Mouse (Mus musculus): ENCODE measurements around the gene Slc38a3. TPM values are rescaled to one million over a fixed set of nuclear protein-coding genes. Genes with fewer than 3 reads are reported as not detected.
"Not testable (repeated sequence)": the region's sequence is repeated elsewhere in the genome, so short reads cannot be mapped to it uniquely, and the experiment has no call there.

Slc38a3 gene
- total RNA-seq, 2 experiments from 2014 or later: 62.0 to 69.7 TPM

DNA sequence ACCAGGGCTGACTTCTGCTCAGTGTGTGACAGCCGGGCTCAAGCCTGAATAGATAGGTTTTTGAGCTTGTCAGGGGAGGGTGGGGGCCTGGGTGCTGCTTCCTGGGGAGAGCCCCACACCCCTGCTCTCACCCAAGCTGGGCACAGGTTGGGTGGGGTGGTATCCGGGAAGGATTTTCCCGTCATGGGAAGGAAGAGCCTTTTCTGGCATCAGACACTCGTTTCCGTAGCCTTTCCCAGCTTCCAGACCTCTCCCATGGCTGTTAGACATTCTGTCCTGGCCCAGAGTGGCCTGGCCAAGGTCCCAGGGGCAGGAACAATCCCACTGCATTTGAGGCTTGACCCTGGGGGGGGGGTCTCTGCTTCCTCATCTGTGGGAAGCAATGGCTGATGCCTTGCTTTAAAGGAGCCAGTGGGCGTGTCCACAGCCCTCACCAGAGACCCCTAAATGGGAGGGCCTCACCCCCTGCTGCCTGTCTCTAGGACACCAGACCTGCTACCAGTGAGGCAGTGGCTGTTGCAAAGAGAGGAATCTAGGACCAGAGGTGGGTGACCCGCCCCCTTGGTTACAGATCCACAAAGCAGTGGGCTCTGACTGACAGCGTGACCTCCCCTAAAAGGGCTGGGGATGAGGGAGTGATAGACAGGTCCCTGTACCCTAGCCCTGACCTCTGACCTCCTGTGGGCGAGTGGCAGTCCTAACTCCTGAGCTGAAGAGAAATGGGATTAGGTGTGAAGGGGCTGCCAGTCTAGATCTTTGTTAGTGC, 27.7 kb upstream of the Slc38a3 start:
- DNase-seq (ENCODE audit: low spot score): no peak
- intact Hi-C loops (cut with DNase I): no loop called here

DNA sequence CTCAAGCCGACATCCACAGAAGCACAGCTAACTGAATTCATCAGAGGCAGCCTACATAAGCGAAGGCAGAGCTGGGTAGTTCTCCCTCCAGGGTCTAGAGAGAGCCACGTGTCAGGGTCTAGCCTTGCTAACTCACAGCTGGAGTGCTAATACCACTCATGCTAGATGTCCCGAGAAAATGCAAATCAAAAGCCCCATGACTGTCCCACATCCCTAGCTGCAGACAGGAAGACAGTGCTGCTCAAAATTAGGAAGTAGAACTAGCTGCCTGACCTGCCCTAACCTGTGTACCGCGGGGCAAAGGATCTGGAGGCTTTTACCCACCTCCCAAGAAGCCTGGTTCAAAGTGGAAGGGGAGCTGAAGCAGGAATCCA, 26.8 kb upstream of the Slc38a3 start:
- DNase-seq (ENCODE audit: low spot score): no peak
- intact Hi-C loops (cut with DNase I): no loop called here

DNA sequence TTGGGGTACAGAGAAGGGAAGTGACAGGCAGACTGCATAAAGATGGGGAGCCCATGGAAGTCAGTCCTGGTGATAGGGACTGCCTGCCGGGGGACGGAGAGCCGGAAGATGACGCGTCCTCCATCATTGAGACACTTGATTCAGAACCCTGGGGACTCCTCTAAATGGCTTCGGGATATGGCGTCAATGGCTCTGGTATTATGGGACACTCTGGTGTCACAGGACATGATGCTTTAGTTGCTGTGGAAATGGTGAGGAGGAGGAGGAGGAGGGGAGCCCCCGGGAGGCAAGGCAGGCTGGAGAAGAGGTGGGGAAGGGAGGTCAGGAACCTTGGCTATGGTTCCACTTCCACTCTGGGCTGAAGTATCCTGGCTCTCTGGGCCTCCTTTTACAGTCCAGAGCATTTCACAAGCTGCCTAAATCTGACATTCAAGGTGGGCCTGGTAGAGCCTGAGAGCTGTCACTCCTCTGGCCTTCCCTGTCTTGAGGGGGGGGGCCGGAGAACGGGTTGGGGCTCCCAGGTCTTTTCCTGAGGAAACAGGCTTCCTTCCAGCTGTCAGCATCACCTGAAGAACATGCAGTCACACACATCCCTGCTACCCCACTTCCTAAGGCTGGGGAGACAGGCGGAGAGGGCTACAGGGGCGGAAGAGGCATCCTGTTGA, 26.2 kb upstream of the Slc38a3 start:
- DNase-seq (ENCODE audit: low spot score): no peak
- intact Hi-C loops (cut with DNase I): no loop called here

DNA sequence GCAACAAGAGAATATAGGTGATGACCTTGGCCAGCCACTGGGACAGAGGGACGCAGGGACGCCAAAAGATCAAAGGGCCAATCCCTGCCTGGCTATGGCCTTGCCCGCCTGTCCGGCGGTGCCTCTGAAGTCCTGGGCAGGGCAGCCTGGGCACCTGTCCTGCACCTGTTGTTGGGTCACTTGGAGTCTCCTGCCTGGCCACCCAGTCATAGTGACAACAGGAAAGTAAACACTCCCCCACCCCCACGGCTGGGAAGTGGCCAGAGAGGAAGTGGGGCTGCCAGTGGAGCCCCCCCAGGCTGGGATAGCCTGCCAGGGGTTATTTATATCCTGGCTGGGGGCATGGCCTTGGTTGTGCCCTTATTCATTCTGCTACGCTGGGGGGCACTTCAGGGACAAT, 25.3 kb upstream of the Slc38a3 start:
- intact Hi-C loops (cut with DNase I): no loop called here
- no peak for DNase-seq (ENCODE audit: low spot score)

DNA sequence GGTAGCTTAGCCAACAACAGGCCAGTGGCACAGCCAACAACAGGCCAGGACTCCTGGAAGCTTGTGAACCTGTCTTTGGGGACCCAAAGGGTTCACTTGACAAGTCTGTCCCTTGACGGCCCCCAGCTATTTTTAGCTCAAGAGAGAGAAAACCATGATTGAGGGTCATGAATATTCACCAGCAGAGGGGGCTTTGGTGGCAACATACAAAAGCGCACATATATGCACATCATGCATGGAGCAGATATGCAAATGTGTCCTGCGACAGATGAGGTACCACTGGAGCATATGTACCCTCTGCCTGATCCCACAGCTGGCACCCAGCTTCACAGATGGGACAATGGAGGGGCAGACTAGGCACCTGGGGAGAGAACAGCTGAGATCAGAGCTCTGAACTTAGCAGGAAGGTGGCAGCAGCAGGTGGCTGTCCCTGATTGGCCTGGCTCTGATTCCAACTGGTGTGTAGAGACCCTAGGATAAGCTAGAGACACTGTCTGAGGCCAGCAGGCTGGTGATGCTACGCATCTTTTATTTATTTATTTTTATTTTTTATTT, 24.2 kb upstream of the Slc38a3 start:
- intact Hi-C loops (cut with DNase I): no loop called here
- DNase-seq (ENCODE audit: low spot score): no peak

DNA sequence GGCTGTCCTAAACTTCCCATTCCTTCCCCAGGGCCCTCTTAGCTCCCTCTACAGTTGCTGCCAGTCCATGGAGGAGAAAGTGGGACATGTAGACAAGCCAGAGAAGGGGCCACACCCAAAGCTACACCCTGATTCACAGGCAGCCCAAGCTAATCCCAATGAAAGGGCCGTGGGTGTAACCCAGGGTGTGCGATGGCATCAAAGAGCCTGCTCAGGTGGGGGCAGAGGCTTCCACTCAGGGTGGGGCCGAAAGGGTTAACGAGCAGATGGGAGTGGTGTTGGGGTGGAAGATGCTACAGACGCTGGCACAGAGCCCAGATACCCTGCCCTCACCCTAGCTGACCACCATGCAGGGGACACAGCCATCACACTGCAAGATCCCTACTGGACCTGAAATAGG, 23.5 kb upstream of the Slc38a3 start:
- DNase-seq (ENCODE audit: low spot score): no peak
- intact Hi-C loops (cut with DNase I): no loop called here

DNA sequence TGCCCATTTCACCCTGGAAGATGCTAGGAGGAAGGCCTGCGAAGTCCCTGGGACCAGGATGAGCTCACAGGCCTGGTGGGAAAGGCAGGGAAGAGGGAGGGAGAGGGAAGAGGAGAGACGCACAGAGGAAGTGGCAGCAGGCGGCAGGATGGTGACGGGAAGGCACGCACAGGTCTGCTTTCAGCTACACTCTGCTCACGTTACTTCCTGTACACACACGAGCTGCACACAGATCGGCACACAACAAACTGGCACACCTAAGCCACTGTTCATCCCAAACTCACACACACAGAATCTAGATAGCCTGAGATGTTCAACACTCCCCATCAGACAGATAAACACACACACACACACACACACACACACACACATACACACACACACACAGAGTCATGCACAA, 21.1 kb upstream of the Slc38a3 start:
- DNase-seq (ENCODE audit: low spot score): no peak
- intact Hi-C loops (cut with DNase I): no loop called here

DNA sequence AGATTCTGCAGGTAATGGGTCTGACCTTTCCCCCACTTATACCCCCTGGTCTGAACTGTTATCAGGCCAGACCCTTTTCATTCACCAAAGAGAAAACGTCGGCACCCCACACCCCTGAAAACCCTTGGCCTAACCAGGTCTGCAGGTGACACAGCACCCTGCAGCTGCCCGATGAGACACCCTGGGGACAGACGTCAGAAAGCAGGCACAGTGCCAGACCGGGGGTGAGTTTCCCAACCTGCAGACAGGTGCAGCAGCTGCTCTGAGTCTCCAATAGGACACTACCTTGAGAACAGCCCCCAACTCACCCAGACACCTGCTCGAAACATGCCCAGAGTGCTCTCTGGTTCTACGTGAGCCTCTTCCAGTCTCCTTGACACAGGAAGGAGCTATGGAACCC, 19.6 kb upstream of the Slc38a3 start:
- no peak for DNase-seq (ENCODE audit: low spot score)
- intact Hi-C loops (cut with DNase I): no loop called here

DNA sequence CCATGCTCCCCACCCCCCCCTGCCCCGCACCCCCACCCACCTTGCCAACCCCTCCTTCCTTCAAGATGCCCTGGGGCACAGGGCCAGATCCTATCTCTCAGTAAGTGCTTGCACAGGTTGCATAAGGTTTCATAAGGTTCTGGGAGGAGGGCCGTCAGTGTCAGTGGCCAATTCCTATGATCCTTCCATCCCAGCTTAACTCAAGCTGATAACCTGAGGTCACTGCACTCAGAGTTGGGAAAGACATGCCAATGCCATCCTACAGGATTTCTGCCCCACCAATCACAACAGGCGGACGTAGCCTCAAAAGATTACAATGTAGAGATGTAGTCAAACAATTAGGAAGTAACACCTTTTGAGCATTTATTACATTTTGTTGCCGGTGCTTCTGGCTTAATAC, 19.1 kb upstream of the Slc38a3 start:
- intact Hi-C loops (cut with DNase I): no loop called here
- no peak for DNase-seq (ENCODE audit: low spot score)

DNA sequence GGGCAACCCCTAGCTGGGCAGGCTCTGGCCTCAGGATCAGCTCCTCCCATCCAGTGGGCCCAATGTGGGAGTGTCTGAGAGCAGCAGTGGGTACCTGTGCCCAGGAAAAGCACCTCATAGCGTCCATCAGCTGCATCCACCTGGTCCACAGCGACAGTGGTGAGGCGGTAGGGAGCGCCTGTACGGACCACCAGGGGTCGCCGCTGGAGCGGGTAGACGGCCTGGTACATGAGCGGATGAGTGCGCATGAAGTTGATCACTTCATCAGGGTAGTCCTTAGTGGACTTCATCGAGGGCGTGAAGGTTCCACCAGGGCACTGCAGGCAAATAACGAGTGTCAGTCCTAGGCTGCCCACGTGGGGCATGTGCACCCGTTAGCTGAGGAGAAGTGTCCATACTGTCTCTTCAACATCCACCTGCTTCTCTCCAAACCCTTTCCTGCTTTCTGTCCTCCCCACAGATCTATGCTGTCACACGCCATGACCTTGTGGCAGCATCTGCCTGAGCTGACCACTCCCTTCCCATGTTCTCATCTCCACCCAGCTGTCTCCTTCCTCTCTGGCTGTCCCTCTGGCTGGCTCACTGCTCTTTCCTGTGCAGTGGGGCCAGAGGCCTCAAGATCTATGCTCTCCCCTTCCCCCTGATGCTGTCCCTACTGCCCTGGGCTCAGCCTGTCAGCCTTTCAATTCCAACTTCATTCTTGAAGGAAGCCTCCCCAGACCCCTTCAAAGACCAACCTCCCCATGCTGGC, 16.1 kb upstream of the Slc38a3 start:
- intact Hi-C loops (cut with DNase I): no loop called here
- no peak for DNase-seq (ENCODE audit: low spot score)

DNA sequence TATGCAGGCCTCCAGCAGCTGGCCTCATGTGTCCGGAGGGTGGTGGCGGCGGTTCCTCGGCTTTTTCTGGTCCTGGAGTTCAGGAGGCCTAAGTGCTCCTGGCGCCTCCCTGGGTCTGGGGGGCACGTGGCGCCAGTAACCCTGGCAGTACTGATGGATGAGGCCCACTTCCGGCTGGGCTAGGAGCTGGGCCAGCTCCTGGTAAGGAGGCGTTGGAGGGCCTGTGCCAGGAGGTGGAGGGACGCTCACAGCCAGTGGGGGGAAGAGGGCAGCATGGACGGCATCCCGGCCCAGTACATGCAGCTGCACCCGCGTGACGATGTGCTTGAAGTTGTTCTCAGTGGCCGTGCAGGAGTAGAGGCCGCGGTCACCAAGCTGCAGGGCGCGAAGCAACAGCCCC, 13.1 kb upstream of the Slc38a3 start:
- DNase-seq (ENCODE audit: low spot score): no peak
- intact Hi-C loops (cut with DNase I): no loop called here

DNA sequence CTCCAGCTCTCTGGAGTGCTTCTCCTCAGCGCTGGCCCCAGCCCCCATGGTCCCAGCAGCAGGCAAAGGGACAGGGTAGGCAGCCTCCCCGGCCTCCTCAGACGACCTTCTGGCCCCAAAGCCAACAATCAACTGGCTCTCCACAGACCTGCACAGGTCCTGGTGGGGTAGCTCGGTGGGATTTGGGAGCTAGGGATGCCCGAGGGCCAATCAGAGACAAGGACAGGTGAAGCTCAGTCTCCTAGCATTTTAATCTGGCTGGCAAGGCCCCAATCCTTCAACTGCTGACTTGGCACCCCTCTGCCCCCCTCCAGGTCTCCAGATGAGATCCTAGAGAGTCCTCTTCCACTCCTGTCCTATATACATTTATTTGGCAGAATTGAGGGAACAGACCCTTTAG, 10.2 kb upstream of the Slc38a3 start, which contains the start of gene Gnat1:
Gene Gnat1, minus strand, starts transcription at position 212 of the 400 bp plus-strand sequence.
- intact Hi-C loops (cut with DNase I): no loop called here
- DNase-seq (ENCODE audit: low spot score): no peak

DNA sequence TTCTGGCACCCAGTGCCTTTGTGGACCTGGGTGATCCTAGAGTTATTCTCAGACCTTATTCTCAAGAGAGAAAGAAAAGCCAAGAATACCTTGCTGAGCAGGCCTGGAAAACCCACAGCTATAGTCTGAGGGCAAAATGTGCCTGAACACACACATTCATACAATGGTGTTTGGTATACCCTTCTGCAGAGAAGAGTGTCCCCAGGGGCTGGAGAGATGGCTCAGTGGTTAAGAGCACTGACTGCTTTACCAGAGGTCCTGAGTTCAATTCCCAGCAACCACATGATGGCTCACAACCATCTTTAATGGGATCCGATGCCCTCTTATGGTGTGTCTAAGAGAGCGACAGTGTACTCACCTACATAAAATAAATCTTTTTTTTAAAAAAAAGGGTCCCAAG, 9.5 kb upstream of the Slc38a3 start:
- intact Hi-C loops (cut with DNase I): no loop called here
- DNase-seq (ENCODE audit: low spot score): no peak

DNA sequence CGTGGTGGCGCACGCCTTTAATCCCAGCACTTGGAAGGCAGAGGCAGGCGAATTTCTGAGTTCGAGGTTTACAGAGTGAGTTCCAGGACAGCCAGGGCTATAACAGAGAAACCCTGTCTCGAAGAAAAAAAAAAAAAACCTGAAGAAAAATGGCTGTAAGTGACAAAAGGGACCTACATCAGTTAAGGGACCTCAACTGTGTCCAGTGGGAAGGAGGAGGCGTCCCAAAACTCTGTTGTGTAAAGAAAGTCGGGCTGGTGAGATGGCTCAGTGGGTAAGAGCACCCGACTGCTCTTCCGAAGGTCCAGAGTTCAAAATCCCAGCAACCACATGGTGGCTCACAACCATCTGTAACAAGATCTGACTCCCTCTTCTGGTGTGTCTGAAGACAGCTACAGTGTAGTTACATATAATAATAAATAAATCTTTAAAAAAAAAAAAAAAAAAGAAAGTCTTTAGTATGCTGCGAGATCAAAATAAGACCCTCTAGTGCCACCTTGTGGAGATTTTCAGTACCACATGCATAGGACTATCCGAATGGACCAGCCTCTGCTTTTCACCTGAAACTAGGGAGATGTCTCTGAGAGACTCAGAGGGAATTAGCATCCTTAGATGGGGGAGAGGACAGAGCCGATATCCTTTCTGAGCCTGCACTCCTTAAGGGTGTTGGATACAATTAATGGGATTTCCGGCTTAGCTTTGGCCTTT, 8.6 kb upstream of the Slc38a3 start:
- intact Hi-C loops (cut with DNase I); DNase-seq (ENCODE audit: low spot score): not testable (repeated sequence)

DNA sequence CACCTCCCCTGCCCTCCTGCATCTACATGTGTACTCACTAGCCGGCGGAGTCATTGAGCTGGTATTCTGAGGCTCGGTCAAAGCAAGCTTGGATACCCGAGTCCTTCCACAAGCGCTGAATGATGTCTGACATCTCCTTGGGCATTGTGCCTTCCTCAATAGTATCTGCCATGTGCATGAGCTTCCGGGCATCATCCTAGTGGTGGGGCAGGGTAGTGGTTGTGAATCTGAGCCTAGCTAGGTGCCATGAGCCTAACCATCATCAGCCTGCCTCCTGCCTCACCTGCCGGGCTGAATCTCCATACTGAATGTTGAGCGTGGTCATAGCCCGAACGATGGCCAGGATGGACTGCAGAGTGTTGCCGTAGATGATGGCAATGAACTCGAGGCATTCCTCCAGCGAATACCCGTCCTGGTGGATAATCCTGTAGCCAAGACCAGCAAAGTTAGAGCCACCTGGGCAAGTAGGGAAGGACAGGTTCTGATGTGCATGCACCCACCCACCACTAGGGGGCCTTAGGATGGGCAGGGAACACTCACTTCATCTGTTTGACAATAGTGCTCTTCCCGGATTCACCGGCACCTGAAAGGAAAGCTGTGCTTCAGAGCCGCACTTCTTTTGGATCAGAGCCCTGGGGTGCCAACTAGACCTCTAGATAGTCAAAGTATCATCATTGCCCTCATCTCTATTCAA, 7.9 kb upstream of the Slc38a3 start:
- intact Hi-C loops (cut with DNase I): no loop called here
- DNase-seq (ENCODE audit: low spot score): no peak

DNA sequence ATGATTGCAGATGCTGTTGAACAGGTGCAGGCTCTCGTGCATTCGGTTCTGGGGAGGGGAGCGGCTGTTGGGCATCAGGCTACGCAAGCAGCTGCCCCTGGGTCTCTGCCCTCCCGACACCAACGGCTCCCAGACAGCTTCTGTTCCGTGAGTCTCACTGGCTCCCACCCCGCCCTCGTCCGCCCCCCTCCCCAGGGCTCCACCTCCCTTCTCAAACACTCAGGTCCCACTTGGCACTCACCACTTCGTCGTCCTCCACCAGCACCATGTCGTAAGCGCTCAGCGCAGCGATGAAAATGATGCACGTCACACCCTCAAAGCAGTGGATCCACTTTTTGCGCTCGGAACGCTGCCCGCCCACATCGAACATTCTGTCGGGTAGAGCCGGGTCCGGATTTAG, 7.0 kb upstream of the Slc38a3 start:
- no peak for DNase-seq (ENCODE audit: low spot score)
- intact Hi-C loops (cut with DNase I): loop anchor here (1.0 kb wide), 2 partner anchors 31 to 74 kb away; no protein-coding TSS in a partner anchor

DNA sequence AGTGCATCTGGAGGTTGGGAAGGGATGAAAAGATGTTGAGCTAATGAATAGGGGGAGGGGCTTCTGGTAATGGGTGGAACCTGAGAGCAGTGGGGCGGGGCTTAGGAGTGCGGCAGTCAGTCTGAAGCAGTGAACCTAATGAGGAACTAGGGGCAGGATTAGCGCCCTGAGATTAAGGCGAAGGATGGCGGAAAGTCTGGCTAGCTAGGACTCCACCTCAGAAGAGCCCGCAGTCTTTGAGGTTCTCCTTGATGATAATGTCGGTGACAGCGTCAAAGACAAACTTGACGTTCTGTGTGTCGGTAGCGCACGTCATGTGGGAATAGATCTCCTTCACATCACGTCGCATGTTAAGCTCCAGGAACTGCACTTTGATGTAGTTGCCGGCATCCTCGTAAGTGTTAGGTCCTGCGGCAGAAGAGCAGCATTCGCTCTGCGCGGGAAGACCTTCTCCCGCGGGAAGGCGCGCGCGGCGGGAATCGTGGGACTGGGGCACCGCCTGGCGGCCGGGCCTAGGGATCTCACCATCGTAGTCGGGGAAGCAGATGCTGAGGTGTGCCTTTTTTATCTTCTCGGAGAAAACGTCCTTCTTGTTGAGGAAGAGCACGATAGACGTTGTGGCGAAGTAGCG, 6.5 kb upstream of the Slc38a3 start:
- DNase-seq (ENCODE audit: low spot score): peak; percentile 38
- intact Hi-C loops (cut with DNase I): loop anchor here (1.0 kb wide), 2 partner anchors 30 to 73 kb away; no protein-coding TSS in a partner anchor

DNA sequence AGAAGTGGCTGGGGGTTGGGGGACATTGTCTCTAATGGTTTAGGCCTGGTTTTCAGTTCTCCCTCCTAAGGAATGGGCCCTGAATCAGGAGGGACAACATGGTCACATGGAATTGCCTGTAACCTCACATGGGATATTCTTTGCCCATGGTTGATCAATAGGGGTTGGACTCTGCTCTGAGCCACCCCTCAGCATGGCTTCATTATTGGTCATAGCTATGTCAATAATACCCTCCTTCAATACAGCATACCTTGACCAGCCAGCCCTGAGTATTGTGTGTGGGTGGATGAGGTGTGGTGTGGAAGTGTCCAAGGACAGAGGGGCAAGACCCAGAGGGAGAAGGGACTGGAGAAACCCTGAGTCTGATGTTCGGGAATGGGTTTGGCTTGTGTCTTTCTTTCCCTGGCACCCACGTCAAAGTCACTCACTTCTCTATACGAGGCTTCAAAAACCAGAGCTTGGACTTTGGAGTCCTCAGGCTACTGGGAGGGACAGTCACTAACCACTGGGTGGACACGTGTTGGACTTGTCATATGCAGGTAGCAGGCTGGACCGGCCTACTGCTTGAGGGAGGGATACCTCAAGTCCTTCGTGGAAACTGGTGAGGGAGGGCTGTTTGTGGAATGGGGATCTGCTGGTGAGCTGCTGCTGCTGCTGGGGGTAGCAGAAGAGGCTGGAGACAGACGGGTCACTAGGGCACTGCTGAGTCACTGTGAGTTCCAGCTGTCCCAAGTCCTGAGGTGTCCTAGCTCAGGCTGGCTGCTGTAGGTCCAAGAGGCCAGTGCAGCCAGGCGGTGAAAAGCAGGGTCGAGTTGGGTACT, 5.5 kb upstream of the Slc38a3 start:
- DNase-seq (ENCODE audit: low spot score): no peak
- intact Hi-C loops (cut with DNase I): no loop called here
